In genomic region chr3:154046876-154047275, GRCm38 (mm10) we compare ENCODE assay signal across 30 mouse cellular contexts.
DNase-seq lines count a peak whose midpoint lies in the region; ATAC-seq and TF ChIP-seq lines count a peak whose summit lies in the region.
"Had no signal": no experiment of that assay in that cellular context is flagged by ENCODE, and none has a peak within 500 bp of the region (broad histone marks: within the 10 kb centered on the region; RNA-seq: fewer than 3 reads in every experiment).

No protein-coding gene starts in this region.

- POLR2A ChIA-PET in Patski (lab: Charles Lee) = interaction anchor here (0.6 kb wide), 1 partner anchor 218 kb away, joined by 5 read pairs; no protein-coding TSS in a partner anchor

- H3K4me2 ChIP-seq in kidney, embryonic 14.5 days (replicated peaks; ENCODE audit: low read depth, low read length) = no peak overlapping the region
- no peak overlapping the region for H3K4me2 ChIP-seq in kidney, embryonic 16.5 days (replicated peaks; ENCODE audit: low read depth, low read length)
- H3K4me2 ChIP-seq: embryonic facial prominence, embryonic 13.5 days; embryonic facial prominence, embryonic 15.5 days; forebrain, embryonic 12.5 days had no signal

- no peaks in the 10 kb centered on the region for H3K9me3 ChIP-seq in kidney, embryonic 14.5 days (ENCODE audit: control insufficient read depth, low read length)
- no peaks in the 10 kb centered on the region for H3K9me3 ChIP-seq in kidney, embryonic 16.5 days (ENCODE audit: low read length)
- H3K9me3 ChIP-seq: embryonic facial prominence, embryonic 13.5 days; embryonic facial prominence, embryonic 15.5 days; forebrain, embryonic 10.5 days; forebrain, embryonic 12.5 days; G1E had no signal

- no peak overlapping the region for H3K9ac ChIP-seq in kidney, embryonic 14.5 days (ENCODE audit: low read depth, low read length)
- H3K9ac ChIP-seq in kidney, embryonic 16.5 days (replicated peaks; ENCODE audit: low read length) = no peak overlapping the region
- H3K9ac ChIP-seq: embryonic facial prominence, embryonic 13.5 days; embryonic facial prominence, embryonic 15.5 days; forebrain, embryonic 12.5 days had no signal

- H3K27ac ChIP-seq in kidney, adult 2 months (ENCODE audit: insufficient read depth, low read depth, low read length) = no peak overlapping the region
- no peak overlapping the region for H3K27ac ChIP-seq in kidney, embryonic 14.5 days (ENCODE audit: low read depth, low read length)
- H3K27ac ChIP-seq in kidney, embryonic 16.5 days (ENCODE audit: low read length) = no peak overlapping the region
- H3K27ac ChIP-seq: embryonic facial prominence, embryonic 13.5 days; embryonic facial prominence, embryonic 15.5 days; forebrain, embryonic 10.5 days; forebrain, embryonic 12.5 days had no signal

- CTCF ChIA-PET in Patski (lab: Charles Lee) = interaction anchor here (1.1 to 4.0 kb wide), 3 partner anchors 8 to 23 kb away, joined by 3 to 12 read pairs (median 3); no protein-coding TSS in a partner anchor

- intact Hi-C loops in heart, postnatal 14 days (cut with DNase I) = no loop called here

- peak; percentile 11 for DNase-seq in kidney, adult 2 months
- no peak for DNase-seq in kidney, postnatal 36 days
- DNase-seq in kidney, postnatal 14 days = no peak
- DNase-seq in kidney, adult 8-10 months = no peak
- no peak for DNase-seq in Patski (ENCODE audit: low read depth, low spot score)
- no peak for DNase-seq in heart, postnatal 14 days
- DNase-seq: adrenal gland, adult 8-10 months; adrenal gland, postnatal 14 days; adrenal gland, postnatal 36 days; B cell, adult 2 months; cerebellum, adult 11 months; cerebellum, adult 18-20 months; cerebellum, adult 8-10 months; cerebellum, adult 9-11 months; cerebellum, postnatal 14 days; cerebellum, postnatal 36 days; embryo, embryonic 11 days had no signal

- peak; percentile 49; the same call in 1 of the 2 replicates for ATAC-seq in kidney, embryonic 14.5 days (ENCODE audit: low FRiP score, low TSS enrichment)
- peak; percentile 74; the same call in 1 of the 2 replicates for ATAC-seq in kidney, embryonic 16.5 days (ENCODE audit: low FRiP score, low TSS enrichment)
- ATAC-seq in Patski = peak; percentile 60
- ATAC-seq: activated CD4-positive, CD25-positive, alpha-beta regulatory T cell, adult 4 months; CD4-positive, CD25-positive, alpha-beta regulatory T cell, adult 4 months; forebrain, embryonic 14.5 days; forebrain, embryonic 16.5 days had no signal

- no peaks in the 10 kb centered on the region for H3K27me3 ChIP-seq in kidney, adult 2 months (replicated peaks; ENCODE audit: control insufficient read depth, insufficient read depth, low read length)
- H3K27me3 ChIP-seq in kidney, embryonic 14.5 days (ENCODE audit: control insufficient read depth, insufficient read depth, low read length) = no peaks in the 10 kb centered on the region
- no peaks in the 10 kb centered on the region for H3K27me3 ChIP-seq in kidney, embryonic 16.5 days (ENCODE audit: insufficient read depth, low read length)
- H3K27me3 ChIP-seq in Patski = no peaks in the 10 kb centered on the region
- H3K27me3 ChIP-seq: CH12.LX; embryonic facial prominence, embryonic 13.5 days; embryonic facial prominence, embryonic 15.5 days; forebrain, embryonic 12.5 days had no signal

- H3K4me1 ChIP-seq in kidney, adult 2 months (ENCODE audit: control insufficient read depth, insufficient read depth, low read length) = 0 out of 2 replicates have a peak, but pooled peaks cover 3% of the 10 kb centered on the region
- no peaks in the 10 kb centered on the region for H3K4me1 ChIP-seq in kidney, embryonic 14.5 days (ENCODE audit: control insufficient read depth, insufficient read depth, low read length)
- no peaks in the 10 kb centered on the region for H3K4me1 ChIP-seq in kidney, embryonic 16.5 days (ENCODE audit: insufficient read depth, low read length)
- H3K4me1 ChIP-seq: embryonic facial prominence, embryonic 13.5 days; embryonic facial prominence, embryonic 15.5 days had no signal

- in situ Hi-C loops in Patski (cut with MboI; ENCODE audit: low pct_unique_long_range_greater_than_20kb) = no loop called here

- TF ChIP-seq POLR2A in kidney, adult 2 months (IDR thresholded peaks at IDR 0.05; ENCODE audit: low read depth, low read length) = no peak

- no peak overlapping the region for H3K4me3 ChIP-seq in kidney, adult 2 months (ENCODE audit: insufficient read depth, low read depth, low read length)
- no peak overlapping the region for H3K4me3 ChIP-seq in kidney, embryonic 14.5 days (ENCODE audit: low read length)
- H3K4me3 ChIP-seq in kidney, embryonic 16.5 days (ENCODE audit: low read length) = no peak overlapping the region
- H3K4me3 ChIP-seq: embryonic facial prominence, embryonic 13.5 days; embryonic facial prominence, embryonic 15.5 days; erythroblast, embryonic 14.5 days; forebrain, embryonic 10.5 days; forebrain, embryonic 12.5 days had no signal

- 53% methylated on average over 4 of the region's 4 CpGs for WGBS in kidney, adult 2 months
- 87% methylated on average over 4 of the region's 4 CpGs for WGBS in kidney, embryonic 14.5 days
- 78% methylated on average over 4 of the region's 4 CpGs for WGBS in kidney, embryonic 16.5 days

- no peaks in the 10 kb centered on the region for H3K36me3 ChIP-seq in kidney, adult 2 months (ENCODE audit: control insufficient read depth, insufficient read depth, low read length)
- no peaks in the 10 kb centered on the region for H3K36me3 ChIP-seq in kidney, embryonic 14.5 days (ENCODE audit: control insufficient read depth, insufficient read depth, low read length)
- no peaks in the 10 kb centered on the region for H3K36me3 ChIP-seq in kidney, embryonic 16.5 days (ENCODE audit: insufficient read depth, low read length)
- H3K36me3 ChIP-seq: embryonic facial prominence, embryonic 13.5 days; embryonic facial prominence, embryonic 15.5 days; forebrain, embryonic 10.5 days; forebrain, embryonic 12.5 days; G1E had no signal

- no peak for TF ChIP-seq CTCF in kidney, adult 2 months (conservative IDR thresholded peaks at IDR 0.05; ENCODE audit: insufficient read depth, insufficient read length, low read depth, low read length)
- TF ChIP-seq CTCF in Patski (IDR thresholded peaks at IDR 0.05) = no peak
